ENCODE assay signal across 28 mouse cellular contexts in the genomic region with DNA sequence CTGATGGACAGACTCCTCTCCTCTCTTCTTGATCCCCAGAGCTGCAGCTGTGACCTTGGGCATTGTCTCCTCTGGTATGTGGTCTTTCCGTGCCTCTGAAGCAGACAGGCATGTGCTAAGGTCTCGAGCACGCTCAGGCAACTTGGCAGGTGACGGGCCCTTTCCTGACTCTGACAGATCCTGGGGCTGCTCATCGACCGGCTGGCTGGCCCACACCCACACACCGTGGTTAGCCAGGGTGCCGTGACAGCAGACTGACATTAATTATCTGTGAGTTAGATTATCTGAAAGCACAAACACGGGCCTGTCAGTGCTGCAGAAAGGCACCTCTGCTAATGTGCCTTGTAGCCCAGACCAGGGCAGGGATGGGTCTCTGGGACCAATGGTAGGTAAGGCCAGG.
DNase-seq lines count a peak whose midpoint lies in the region; ATAC-seq and TF ChIP-seq lines count a peak whose summit lies in the region.
"Had no signal": no experiment of that assay in that cellular context is flagged by ENCODE, and none has a peak within 500 bp of the region (broad histone marks: within the 10 kb centered on the region; RNA-seq: fewer than 3 reads in every experiment).

No protein-coding gene starts in this region.

- H3K4me1 ChIP-seq in hindbrain, embryonic 11.5 days (replicated peaks; ENCODE audit: control insufficient read depth, insufficient read depth, low read length): no peaks in the 10 kb centered on the region
- no peaks in the 10 kb centered on the region for H3K4me1 ChIP-seq in hindbrain, postnatal 0 days (ENCODE audit: insufficient read depth, low read length)
- H3K4me1 ChIP-seq: embryonic facial prominence, embryonic 15.5 days; forebrain, embryonic 13.5 days; limb, embryonic 12.5 days; liver, embryonic 15.5 days; lung, embryonic 15.5 days; midbrain, embryonic 12.5 days had no signal

- no peak overlapping the region for H3K4me3 ChIP-seq in hindbrain, embryonic 11.5 days (ENCODE audit: low read depth, low read length)
- H3K4me3 ChIP-seq in hindbrain, postnatal 0 days (ENCODE audit: low read length): no peak overlapping the region
- H3K4me3 ChIP-seq: embryonic facial prominence, embryonic 15.5 days; forebrain, embryonic 13.5 days; hindbrain, embryonic 10.5 days; limb, embryonic 12.5 days; liver, embryonic 15.5 days; lung, embryonic 15.5 days; midbrain, embryonic 12.5 days; myocyte; neural tube, embryonic 12.5 days had no signal

- H3K27ac ChIP-seq in hindbrain, embryonic 11.5 days (ENCODE audit: low read depth, low read length): no peak overlapping the region
- H3K27ac ChIP-seq in hindbrain, postnatal 0 days: no peak overlapping the region
- H3K27ac ChIP-seq: embryonic facial prominence, embryonic 15.5 days; forebrain, embryonic 13.5 days; hindbrain, embryonic 10.5 days; limb, embryonic 12.5 days; liver, embryonic 15.5 days; lung, embryonic 15.5 days; midbrain, embryonic 12.5 days; neural tube, embryonic 12.5 days had no signal

- H3K9ac ChIP-seq in hindbrain, embryonic 11.5 days (ENCODE audit: low read depth, low read length): no peak overlapping the region
- no peak overlapping the region for H3K9ac ChIP-seq in hindbrain, postnatal 0 days (replicated peaks; ENCODE audit: low read length)
- H3K9ac ChIP-seq: embryonic facial prominence, embryonic 15.5 days; forebrain, embryonic 13.5 days; limb, embryonic 12.5 days; liver, embryonic 15.5 days; lung, embryonic 15.5 days; midbrain, embryonic 12.5 days; neural tube, embryonic 12.5 days had no signal

- peak; percentile 8 to 9 for DNase-seq in heart, adult 18-20 months
- no peak for DNase-seq in heart, adult 9 months (ENCODE audit: low spot score in 2 of 2)
- no peak for DNase-seq in hindbrain, embryonic 11.5 days (ENCODE audit: low spot score)
- no peak for DNase-seq in hindbrain, postnatal 0 days (ENCODE audit: low spot score)
- peak; percentile 7 for DNase-seq in brain, embryonic 14.5 days (ENCODE audit: low read depth)
- no peak for DNase-seq in left cerebral cortex, postnatal 25 days (ENCODE audit: low spot score in 2 of 2)
- no peak for DNase-seq in right cerebral cortex, adult 2 months (ENCODE audit: low spot score in 2 of 2)
- DNase-seq: adrenal gland, postnatal 25 days; cerebellum, adult 18-20 months; gastrocnemius, postnatal 14 days; kidney, adult 9 months; kidney, postnatal 10 days; layer of hippocampus, postnatal 36 days; right cerebral cortex, adult 18-20 months; right cerebral cortex, postnatal 4 days; thymus, adult 2 months; thymus, postnatal 36 days had no signal

- no peak overlapping the region for H3K4me2 ChIP-seq in hindbrain, embryonic 11.5 days (replicated peaks; ENCODE audit: low read depth, low read length)
- H3K4me2 ChIP-seq in hindbrain, postnatal 0 days (ENCODE audit: low read depth, low read length): no peak overlapping the region
- H3K4me2 ChIP-seq: embryonic facial prominence, embryonic 15.5 days; forebrain, embryonic 13.5 days; limb, embryonic 12.5 days; liver, embryonic 15.5 days; lung, embryonic 15.5 days; midbrain, embryonic 12.5 days; neural tube, embryonic 12.5 days had no signal

- 60% methylated on average over 9 of the region's 9 CpGs for WGBS in hindbrain, embryonic 11.5 days
- 49% methylated on average over 9 of the region's 9 CpGs for WGBS in hindbrain, postnatal 0 days

- no peaks in the 10 kb centered on the region for H3K27me3 ChIP-seq in hindbrain, embryonic 11.5 days (ENCODE audit: control insufficient read depth, insufficient read depth, low read length)
- no peaks in the 10 kb centered on the region for H3K27me3 ChIP-seq in hindbrain, postnatal 0 days (ENCODE audit: insufficient read depth, low read length)
- H3K27me3 ChIP-seq: embryonic facial prominence, embryonic 15.5 days; forebrain, embryonic 13.5 days; liver, embryonic 15.5 days; lung, embryonic 15.5 days; midbrain, embryonic 12.5 days; neural tube, embryonic 12.5 days had no signal

- H3K9me3 ChIP-seq in hindbrain, embryonic 11.5 days (ENCODE audit: control insufficient read depth, low read length): no peaks in the 10 kb centered on the region
- no peaks in the 10 kb centered on the region for H3K9me3 ChIP-seq in hindbrain, postnatal 0 days (ENCODE audit: low read length)
- H3K9me3 ChIP-seq: embryonic facial prominence, embryonic 15.5 days; forebrain, embryonic 13.5 days; hindbrain, embryonic 10.5 days; limb, embryonic 12.5 days; liver, embryonic 15.5 days; lung, embryonic 15.5 days; midbrain, embryonic 12.5 days; neural tube, embryonic 12.5 days had no signal

- intact Hi-C loops in left cerebral cortex, postnatal 25 days (cut with DNase I): no loop called here

- 0 out of 2 replicates have a peak, but pooled peaks have one; percentile 33 for ATAC-seq in hindbrain, embryonic 11.5 days (ENCODE audit: low FRiP score)
- ATAC-seq in hindbrain, postnatal 0 days: no peak
- ATAC-seq: forebrain, embryonic 13.5 days; hindbrain, embryonic 16.5 days; intestine, postnatal 0 days had no signal

- TF ChIP-seq POLR2A in brain, embryonic 14.5 days (IDR thresholded peaks at IDR 0.05; ENCODE audit: borderline replicate concordance, extremely low read depth, insufficient read depth, insufficient read length, poor library complexity, severe bottlenecking): no peak

- no peaks in the 10 kb centered on the region for H3K36me3 ChIP-seq in hindbrain, embryonic 11.5 days (ENCODE audit: control insufficient read depth, insufficient read depth, low read length)
- no peaks in the 10 kb centered on the region for H3K36me3 ChIP-seq in hindbrain, postnatal 0 days (ENCODE audit: insufficient read depth, low read length)
- H3K36me3 ChIP-seq: embryonic facial prominence, embryonic 15.5 days; hindbrain, embryonic 10.5 days; limb, embryonic 12.5 days; liver, embryonic 15.5 days; lung, embryonic 15.5 days; midbrain, embryonic 12.5 days; neural tube, embryonic 12.5 days had no signal

- TF ChIP-seq CTCF in hindbrain, postnatal 0 days (IDR thresholded peaks at IDR 0.05; ENCODE audit: low read depth): no peak
- TF ChIP-seq CTCF in brain, embryonic 14.5 days (IDR thresholded peaks at IDR 0.05; ENCODE audit: borderline replicate concordance, extremely low read depth, insufficient read depth, insufficient read length): no peak

Comparison
In these comparisons a context has a peak if more than half of its experiments do, and no peak if none do; other contexts are left out.
1. DNase-seq: peak in heart, adult 18-20 months (2 of 2) and brain, embryonic 14.5 days (single experiment); none in heart, adult 9 months (0 of 2), hindbrain, embryonic 11.5 days (single experiment), hindbrain, postnatal 0 days (single experiment), left cerebral cortex, postnatal 25 days (0 of 2) and right cerebral cortex, adult 2 months (0 of 2).